Mouse (Mus musculus) activated CD4-positive, CD25-positive, alpha-beta regulatory T cell, adult 9 weeks (primary cell): ENCODE data around the gene Maea. TPM values are rescaled to one million over a fixed set of nuclear protein-coding genes. Genes with fewer than 3 reads are reported as not detected.

Experiments
- polyA plus RNA-seq: library from polyadenylated mRNA; unstranded; fragments of 100-300 nt; shearing (Covaris generic); gene quantifications from one replicate; pipeline ENCODE4 v1.2.1, GENCODE M21; 2017

Maea gene
- 117 TPM for polyA plus RNA-seq

GRCm38 (mm10) chr5:33335273-33335976 is at the start of gene Maea:
Gene Maea, plus strand, starts transcription at chr5:33335509.

GRCm38 (mm10) chr5:33378302-33378854 is 43.1 kb downstream of the Maea start, which contains the start of gene Uvssa:
Gene Uvssa, plus strand, starts transcription at chr5:33378549.

Other genes with a start within 250 kb of the Maea start
- not detected for gene Slc5a1, start 231.3 kb upstream of the Maea start, polyA plus RNA-seq
- not detected for gene Spon2, start 117.1 kb upstream of the Maea start, polyA plus RNA-seq
- 11.7 TPM for gene Ctbp1, start 60.5 kb upstream of the Maea start, polyA plus RNA-seq
- 12.3 TPM for gene Uvssa, start 43.0 kb downstream of the Maea start, polyA plus RNA-seq
- gene Nkx1-1, start 98.5 kb downstream of the Maea start, polyA plus RNA-seq, result not detected